Mouse (Mus musculus): ENCODE results near the gene Wsb2.
"Not testable (repeated sequence)": the region's sequence is repeated elsewhere in the genome, so short reads cannot be mapped to it uniquely, and the experiment has no call there.

Gene Wsb2

DNA sequence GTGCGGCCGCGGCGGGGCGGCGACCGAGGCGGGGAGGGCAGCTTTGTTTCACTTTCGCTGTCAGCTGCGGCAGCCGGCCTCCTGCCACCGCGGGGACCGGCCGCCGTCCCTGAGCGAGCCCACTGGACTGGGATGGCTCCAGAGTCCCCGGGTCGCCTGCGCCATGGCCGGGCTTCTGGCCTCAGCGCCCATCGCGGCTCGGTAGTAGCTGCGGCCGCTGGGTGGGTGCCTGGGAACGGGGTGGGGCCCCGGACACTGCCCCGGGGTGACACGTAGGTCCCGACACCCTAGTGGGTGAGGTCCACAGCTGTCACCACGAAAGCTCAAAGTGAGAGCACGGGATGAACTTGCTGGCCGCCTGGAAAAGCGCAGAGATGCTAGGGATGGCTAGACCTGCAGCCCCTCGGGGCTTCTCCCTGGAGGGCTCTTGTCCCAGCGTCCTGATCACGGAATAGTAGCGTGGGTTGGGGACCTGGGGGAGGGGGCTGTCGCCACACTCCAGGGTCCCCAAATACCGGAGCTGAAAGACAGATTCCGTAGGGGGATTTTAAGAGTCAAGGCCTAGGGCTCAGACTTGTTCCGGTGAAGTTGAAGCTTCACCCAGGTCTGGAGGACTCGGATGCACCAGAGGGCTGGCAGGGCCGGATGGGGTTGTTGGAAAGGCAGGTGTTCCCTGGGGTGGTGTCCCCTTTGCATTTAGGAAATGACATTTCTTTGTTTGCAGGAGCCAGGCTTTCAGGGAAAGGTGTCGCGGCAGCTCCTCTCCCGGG, 559 bp downstream of the Wsb2 start:
- DNase-seq, result peak; percentile 40

DNA sequence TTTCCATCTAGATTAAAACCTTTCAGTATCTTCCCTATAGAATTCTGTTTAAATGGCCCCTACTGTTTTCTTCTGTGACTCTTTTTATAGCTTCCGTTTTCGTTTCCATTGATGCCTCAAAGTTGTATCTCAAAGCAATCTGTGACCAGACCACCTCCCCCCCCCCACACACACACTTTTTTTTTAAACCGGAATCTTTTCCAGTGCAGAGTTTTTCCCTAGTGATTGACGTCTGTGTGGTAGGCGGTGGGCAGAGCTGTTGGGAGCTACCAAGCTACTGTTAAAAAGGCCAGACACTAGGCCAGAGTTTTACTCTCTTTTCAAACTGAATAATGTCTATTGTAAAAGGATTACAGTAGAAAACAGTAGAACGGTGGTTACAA, 1.1 kb downstream of the Wsb2 start:
- no peak for DNase-seq

- DNase-seq, result peak; percentile 71
Measured at GRCm38 (mm10) chr5:117358725-117359124, 1.6 kb downstream of the Wsb2 start.

GRCm38 (mm10) chr5:117359497-117360227, 2.6 kb downstream of the Wsb2 start:
- no peak for DNase-seq

DNA sequence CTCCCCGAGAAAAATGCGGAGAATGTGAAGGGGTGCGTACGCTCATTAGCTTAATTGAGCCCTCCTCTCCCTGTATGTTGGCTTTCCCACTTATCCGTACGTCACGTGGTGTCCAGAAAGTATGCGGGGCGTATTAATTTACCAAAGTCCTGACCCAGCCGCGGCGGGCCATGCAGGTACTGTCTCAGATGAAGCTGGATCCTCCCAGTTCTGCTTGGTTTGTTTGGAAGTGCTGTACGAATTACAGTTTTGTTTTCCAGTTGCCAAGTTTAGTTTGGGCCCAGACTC, 3.1 kb downstream of the Wsb2 start:
- no peak for DNase-seq

DNA sequence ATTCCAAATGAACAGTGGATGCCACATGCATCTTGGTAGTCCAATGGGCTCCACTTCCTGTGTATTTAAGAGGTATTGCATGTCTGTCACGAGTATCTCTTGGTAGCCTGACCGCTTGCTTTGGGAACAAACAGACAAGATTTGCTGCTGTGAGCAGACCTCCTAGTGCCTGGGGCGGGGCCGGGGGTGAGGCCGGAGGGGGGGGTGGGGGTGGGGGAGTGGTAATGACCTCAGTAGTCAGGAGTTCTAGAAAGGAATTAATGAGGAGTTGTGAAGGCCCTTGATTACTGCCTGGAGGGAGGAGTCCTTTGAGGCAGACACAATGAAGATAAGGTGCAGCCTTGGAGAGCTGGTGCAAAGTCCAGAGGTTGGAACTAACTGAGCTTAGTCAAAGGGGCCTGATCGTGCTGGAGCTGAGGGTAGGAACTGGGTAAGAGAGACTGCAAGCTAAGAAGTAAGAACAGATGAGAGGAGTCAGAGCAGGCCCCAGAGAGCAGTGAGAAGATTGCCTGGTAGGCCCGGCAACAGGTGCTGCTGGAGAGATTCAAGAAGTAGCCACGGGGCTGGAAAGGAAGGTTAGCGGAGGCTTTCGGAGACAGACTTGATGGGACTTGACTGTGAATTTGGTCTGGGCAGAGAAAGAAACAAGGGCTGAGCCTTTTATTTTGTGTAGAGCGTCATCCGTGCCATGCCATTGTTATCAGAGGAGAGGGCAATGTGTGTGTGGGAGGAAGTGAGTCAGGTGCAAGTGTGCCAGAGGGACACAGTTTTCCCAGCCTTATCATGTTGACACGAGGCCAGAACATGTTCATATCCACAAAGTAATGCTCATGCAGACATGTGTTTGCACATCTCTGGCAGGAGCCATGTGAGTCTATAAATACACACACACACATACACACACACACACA, 3.8 kb downstream of the Wsb2 start:
- no peak for DNase-seq

- DNase-seq, result no peak
Measured at GRCm38 (mm10) chr5:117361590-117361989, 4.5 kb downstream of the Wsb2 start.

DNA sequence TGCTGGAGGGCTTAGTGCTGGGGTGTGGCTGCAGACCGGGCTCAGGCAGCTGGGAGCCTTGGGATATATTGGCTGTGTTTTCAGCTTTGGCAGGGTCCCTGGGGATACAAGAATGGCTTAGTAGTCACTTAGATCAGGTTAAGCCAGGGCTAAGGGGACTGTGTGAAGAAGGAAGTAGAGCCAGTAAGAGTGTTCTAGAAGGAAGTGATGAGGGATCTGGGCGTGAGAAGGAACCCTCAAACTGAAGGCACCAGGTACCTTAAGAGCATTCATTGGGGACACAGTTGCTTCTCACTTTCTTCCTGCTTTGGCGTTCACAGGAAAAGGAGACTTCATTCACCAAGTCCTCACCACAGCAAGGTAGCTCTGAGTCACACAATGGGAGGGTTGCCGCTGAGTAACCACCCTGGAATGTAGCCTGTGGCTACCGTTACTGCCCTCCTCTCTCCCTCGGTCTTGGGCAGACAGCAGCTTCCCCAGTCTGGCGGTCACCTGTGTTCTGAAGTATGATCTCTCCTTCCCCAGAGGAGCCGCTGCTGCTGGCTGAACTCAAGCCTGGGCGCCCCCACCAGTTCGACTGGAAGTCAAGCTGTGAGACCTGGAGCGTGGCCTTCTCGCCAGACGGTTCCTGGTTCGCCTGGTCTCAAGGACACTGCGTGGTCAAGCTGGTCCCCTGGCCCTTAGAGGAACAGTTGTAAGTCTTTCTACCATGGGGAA, 6.1 kb downstream of the Wsb2 start:
- DNase-seq, result no peak

DNA sequence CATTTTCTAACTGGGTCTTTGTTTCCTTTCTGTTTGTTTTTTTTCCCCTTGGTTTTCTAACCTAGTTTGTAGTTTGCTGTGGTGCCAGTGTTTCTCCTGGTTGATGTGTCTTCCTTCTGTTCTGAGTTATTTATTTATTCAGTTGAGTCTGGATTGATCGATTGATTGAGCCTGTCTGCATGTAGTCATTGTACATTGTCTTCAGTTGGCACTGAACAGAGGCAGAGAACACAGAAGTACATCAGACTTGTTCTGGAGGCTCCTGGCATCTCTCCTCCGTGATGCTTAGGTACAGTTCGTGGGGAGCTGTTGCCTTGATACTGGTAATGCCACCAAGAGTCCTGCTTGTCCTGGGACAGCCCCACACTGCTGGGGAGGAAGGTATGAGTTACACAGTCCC, 7.7 kb downstream of the Wsb2 start:
- DNase-seq, result no peak

DNA sequence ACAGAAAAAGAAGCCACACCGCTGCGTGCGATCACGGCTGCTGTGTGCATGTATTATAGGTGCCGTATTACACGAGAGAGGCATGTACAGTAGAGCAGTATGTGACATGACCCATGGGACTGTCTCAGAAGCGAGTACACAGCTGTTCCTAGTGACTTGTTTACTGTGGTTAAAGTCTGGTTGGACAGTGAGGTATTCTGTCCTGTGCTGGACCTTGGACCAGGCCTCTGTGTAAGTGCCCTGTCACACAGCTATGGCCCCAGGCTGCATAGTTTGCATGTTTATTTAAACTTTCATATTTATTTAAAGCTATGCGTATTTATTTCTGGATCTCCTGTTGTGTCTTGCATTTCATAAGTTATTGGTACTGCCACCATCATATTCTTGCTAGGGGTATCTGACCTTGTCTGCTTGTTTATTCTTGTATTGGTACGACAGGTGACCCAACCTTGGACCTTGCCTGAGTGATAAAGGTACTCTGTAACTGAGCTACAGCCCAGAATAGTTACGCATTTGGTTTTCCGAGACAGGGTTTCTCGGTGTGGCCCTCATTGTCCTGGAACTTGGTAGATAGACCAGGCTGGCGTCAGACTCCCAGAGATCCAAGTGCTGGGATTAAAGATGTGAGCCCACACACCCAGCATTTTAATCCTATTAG, 8.9 kb downstream of the Wsb2 start:
- DNase-seq, result no peak

DNA sequence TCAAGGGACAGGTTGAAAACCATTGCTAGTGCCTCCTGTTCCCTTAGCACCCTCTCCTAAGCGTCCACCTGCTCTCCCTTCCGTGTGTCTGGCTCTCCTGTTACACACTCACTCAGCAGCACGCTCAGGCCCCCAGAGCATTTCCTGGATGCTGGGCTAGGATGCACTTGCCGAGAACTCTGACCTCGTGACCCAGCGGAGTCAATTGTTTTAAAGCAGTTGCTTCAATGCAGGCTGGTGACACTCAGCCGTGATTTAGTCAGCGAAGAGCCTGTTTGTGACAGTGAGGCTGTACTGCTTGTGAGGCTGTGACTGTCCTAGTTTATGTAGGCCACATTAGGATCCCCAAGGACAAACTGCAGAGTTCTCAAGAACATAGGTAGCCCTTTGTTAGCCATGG, 10.1 kb downstream of the Wsb2 start:
- DNase-seq, result no peak

- DNase-seq, result no peak
Measured at GRCm38 (mm10) chr5:117370592-117370991, 13.5 kb downstream of the Wsb2 start.

DNA sequence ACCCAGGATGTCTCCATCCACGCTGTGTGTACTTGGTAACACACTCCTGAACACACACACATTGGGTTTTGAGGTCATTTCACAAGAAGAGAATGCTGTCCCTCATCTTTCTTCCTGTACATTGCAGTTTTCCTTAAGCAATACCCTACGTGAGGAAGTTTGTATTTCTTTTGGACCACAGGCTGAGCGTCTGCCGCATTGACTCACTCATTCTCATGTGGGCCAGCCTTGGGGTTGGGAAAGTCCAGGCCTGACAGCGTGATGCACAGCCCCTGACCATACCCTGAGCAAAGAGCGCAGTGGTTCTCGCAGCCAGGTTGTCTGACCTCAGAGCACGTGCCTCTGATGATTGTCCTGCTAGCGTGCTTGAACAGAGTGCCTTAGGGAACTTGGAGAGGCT, 16.3 kb downstream of the Wsb2 start:
- no peak for DNase-seq

GRCm38 (mm10) chr5:117374372-117375049, 17.4 kb downstream of the Wsb2 start:
- peak; percentile 23 for DNase-seq

- DNase-seq, result peak; percentile 56
Measured at GRCm38 (mm10) chr5:117376331-117376761, 19.2 kb downstream of the Wsb2 start.

GRCm38 (mm10) chr5:117377731-117378130, 20.6 kb downstream of the Wsb2 start:
- not testable (repeated sequence) for DNase-seq

GRCm38 (mm10) chr5:117380199-117380598, 23.1 kb downstream of the Wsb2 start:
- no peak for DNase-seq

GRCm38 (mm10) chr5:117381785-117382184, 24.7 kb downstream of the Wsb2 start:
- DNase-seq, result no peak

- DNase-seq, result no peak
Measured at GRCm38 (mm10) chr5:117383198-117383597, 26.1 kb downstream of the Wsb2 start.

GRCm38 (mm10) chr5:117388296-117388751, 31.2 kb downstream of the Wsb2 start:
- no peak for DNase-seq

- DNase-seq, result peak; percentile 95
Measured at GRCm38 (mm10) chr5:117388877-117389276, 31.8 kb downstream of the Wsb2 start, which contains the start of gene Rfc5. Gene Rfc5 (minus strand): TSS chr5:117389047.

DNA sequence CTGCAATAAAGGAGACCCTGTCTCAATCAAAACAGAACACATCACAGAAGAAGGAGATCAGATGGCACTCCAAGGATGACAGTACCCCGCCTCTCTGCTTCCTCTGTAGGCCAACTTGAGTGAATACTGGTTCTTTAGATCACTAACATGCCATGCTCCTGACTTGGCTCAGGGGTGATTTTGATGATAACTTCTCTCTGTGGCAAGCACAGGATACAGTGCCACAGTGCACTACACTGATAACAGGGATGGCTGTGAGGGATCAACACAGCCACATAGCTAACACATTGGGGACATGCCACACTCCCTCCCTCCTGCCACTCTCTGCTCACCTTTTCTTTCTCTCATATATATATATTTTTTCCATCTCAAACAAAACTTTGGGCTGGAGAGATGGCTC, 33.8 kb downstream of the Wsb2 start:
- DNase-seq, result no peak
